Mouse (Mus musculus) spleen, postnatal 36 days (tissue): ENCODE data around the gene Schip1.

ENCODE experiments used
- DNase-seq, 2 experiments: peaks; one replicate each; pipeline ENCODE4 v3.0.0; 2022; ENCODE audit warnings: low spot score in 2 of 2, mixed read lengths in 1 of 2

Schip1 gene

DNA sequence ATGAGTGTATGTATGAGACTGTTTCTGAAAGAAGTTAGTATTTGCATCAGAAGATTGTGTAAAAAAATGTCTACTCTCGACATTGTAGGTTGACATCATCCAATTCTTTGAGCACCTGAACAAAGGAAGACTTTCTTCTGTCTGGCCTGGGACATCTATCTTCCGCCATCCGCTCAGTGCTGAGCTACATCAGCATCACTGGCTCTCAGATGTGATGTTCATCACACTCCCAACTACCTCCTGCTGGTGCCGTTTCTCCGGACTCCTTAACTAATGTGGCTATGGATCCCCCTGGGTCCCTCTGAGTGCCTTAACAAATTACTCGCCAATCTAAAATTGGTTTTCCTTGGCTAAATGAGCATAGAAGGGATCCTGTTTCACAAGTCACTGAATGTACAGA lies 599.7 kb downstream of the Schip1 start:
- DNase-seq: no peak

GRCm38 (mm10) chr3:68666377-68666776 lies 601.8 kb downstream of the Schip1 start:
- no peak for DNase-seq

- no peak for DNase-seq
Measured at GRCm38 (mm10) chr3:68667852-68668251, 603.2 kb downstream of the Schip1 start.

DNA sequence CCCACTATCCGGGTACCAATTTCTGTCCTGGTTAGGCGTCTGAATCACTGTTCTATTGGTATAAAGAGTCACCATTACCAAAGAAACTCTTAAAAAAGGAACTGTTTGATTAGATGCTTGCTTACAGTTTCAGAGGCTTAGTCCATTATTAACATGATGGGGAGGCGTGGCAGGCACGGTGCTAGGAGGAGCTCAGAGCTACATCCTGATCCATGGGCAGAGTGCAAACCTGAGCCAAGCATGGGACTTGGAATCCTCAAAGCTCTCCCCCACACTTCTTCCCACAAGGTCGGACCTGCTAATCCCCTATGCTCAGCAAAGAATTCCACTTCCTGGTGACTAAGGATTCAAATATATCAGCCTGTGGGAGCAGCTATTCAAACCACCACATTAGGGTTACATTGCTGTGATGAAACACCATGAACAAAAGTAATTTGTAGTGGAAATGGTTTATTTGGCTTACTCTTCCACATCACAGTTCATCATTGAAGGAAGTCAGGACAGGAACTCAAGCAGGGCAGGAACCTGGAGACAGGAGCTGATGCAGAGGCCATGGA lies 604.9 kb downstream of the Schip1 start:
- DNase-seq: no peak

DNA sequence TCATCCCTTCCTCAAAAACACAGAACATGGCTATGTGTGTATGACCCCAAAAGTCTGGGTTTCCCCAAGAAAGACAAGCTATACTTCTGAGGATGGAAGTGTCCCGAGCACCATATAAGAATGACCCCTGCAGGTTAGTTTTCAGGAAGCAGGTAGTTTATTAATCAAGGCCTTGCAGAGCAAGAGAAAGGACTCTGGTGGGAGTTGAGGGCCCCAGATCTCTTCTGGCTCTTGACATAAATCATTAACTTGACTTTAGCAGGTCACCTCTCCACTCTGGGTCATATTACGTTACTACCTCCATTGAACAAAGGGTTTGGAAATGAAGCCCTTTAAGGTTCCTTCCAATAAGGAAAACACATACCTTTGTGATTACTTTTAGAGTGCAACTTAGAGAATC lies 610.1 kb downstream of the Schip1 start:
- DNase-seq: no peak

DNA sequence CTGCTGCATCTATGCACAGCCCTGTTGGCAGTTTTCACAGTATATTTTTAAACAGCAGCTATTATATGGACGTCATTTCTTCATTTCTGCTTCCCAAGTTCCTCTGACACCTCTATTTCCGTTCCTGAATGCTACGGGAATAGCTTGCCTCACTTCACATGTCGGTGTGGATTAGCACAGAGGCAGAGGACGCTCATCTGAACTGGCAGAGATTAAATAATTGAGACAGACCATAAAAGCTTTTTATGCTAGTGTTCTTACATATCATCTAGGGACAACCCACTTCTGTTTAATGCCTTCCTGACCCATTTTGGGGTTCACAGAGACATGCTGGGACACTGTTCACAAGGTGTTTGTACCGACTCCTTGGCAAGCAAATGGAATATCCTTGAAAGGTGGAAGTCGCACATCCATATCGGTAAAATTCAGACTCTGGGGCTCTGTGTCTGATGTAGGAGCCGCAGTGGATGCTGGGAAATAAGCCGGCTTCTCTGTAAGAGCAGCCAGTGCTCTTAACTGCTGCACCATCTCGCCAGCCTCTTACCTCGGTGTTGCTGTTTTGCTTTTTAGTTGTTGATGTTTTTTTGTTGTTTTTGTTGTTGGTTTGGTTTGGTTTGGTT lies 610.7 kb downstream of the Schip1 start:
- no peak for DNase-seq
